Mouse (Mus musculus) brain, embryonic 14.5 days (tissue): ENCODE results near the gene Habp2.

ENCODE experiments used
- CTCF ChIP-seq: fragments of 200-500 bp; IDR thresholded peaks from 2 replicates; pipeline ENCODE4 v1.5.1; 2012; ENCODE audit warnings: inconsistent platforms, mild to moderate bottlenecking, moderate library complexity, borderline replicate concordance; ENCODE audit not compliant: insufficient read depth, insufficient read length; ENCODE audit errors: extremely low read depth
- POLR2A ChIP-seq: fragments of 200-500 bp; IDR thresholded peaks from 2 replicates; pipeline ENCODE4 v1.6.1; 2012; ENCODE audit warnings: mild to moderate bottlenecking, inconsistent platforms, borderline replicate concordance; ENCODE audit not compliant: poor library complexity, insufficient read depth, insufficient read length, severe bottlenecking; ENCODE audit errors: extremely low read depth

DNA sequence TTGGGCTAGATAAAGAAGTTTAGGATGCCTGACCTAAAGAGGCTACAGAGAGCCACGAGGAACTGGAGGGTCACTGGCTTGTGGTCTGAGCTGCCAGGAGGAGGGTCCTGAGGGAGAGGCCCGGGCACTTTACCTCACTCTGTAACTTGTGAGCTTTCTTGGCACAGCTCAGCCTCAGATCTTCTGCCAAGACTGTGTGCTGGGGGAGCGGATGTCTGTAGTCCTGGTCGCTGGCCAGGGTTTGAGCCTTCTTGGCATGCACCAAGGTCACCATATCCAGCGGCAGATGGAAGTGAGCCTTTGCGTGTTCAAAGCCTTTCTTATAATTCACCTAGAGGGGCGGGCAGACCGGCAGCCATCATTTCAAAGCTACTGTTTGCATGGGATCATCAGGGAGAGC, 55.1 kb downstream of the Habp2 start:
- TF ChIP-seq CTCF (no peak), POLR2A (no peak)
